Mouse (Mus musculus) heart, adult 2 months (tissue): ENCODE measurements around the gene Fbxo7. TPM values are rescaled to one million over a fixed set of nuclear protein-coding genes. Genes with fewer than 3 reads are reported as not detected.

Experiments used
- DNase-seq, 2 experiments: peaks; one replicate each; pipeline ENCODE4 v3.0.0; 2021
- H3K27ac ChIP-seq: fragments of 200-600 bp; 2 replicates; pipeline ENCODE4 v1.8.1; 2022
- H3K27me3 ChIP-seq: fragments of 200-500 bp; 2 replicates; pipeline ENCODE4 v1.6.1; 2012; ENCODE audit warnings: mild to moderate bottlenecking, low read length, inconsistent platforms, mixed read lengths; ENCODE audit not compliant: control insufficient read depth, insufficient read depth
- H3K36me3 ChIP-seq: fragments of 200-500 bp; 2 replicates; pipeline ENCODE4 v1.6.1; 2012; ENCODE audit warnings: low read length, inconsistent platforms; ENCODE audit not compliant: control insufficient read depth, insufficient read depth
- H3K4me1 ChIP-seq: fragments of 200-500 bp; 2 replicates; pipeline ENCODE4 v1.6.1; 2011; ENCODE audit warnings: low read length; ENCODE audit not compliant: control insufficient read depth, insufficient read depth
- H3K4me3 ChIP-seq: fragments of 200-600 bp; 2 replicates; pipeline ENCODE4 v1.8.1; 2022
- H3K79me2 ChIP-seq: fragments of 200-500 bp; replicated peaks from 2 replicates; pipeline ENCODE4 v1.6.1; 2012; ENCODE audit warnings: mild to moderate bottlenecking, inconsistent platforms, low read length, moderate library complexity, mixed read lengths; ENCODE audit not compliant: control insufficient read depth, insufficient read depth
- H3K9ac ChIP-seq: fragments of 200-500 bp; 2 replicates; pipeline ENCODE4 v1.6.1; 2012; ENCODE audit warnings: low read depth, mild to moderate bottlenecking, control low read depth, inconsistent platforms, low read length, mixed read lengths
- CTCF ChIP-seq: fragments of 200-600 bp; IDR thresholded peaks from 2 replicates; pipeline ENCODE4 v1.8.1; 2022; ENCODE audit warnings: antibody characterized with exemption, mild to moderate bottlenecking, moderate library complexity
- EP300 ChIP-seq: fragments of 200-500 bp; IDR thresholded peaks from 2 replicates; pipeline ENCODE4 v1.6.1; 2011; ENCODE audit warnings: low read depth, low read length, control low read depth; ENCODE audit not compliant: insufficient read depth
- POLR2A ChIP-seq: fragments of 200-500 bp; IDR thresholded peaks from 2 replicates; pipeline ENCODE4 v1.6.1; 2011; ENCODE audit warnings: mild to moderate bottlenecking, low read depth, low read length, control low read depth; ENCODE audit not compliant: insufficient read depth
- WGBS: fragments of 180-500 bp; shearing (Covaris S2); methylation state at CpG from one replicate; pipeline ENCODE4 v1.1.7; 2018; 5-methylcytosine and 5-hydroxymethylcytosine counted together
- intact Hi-C: fragments of 180-260 bp; cut with DNase I; formaldehyde crosslinking; loops from one replicate; pipeline ENCODE4 v1.15.1; 2025
- polyA plus RNA-seq: library from polyadenylated mRNA; depleted of rRNA; stranded (reverse); fragments of >200 nt; gene quantifications from 2 replicates; pipeline ENCODE4 v1.2.3, GENCODE M21; 2012
- total RNA-seq, 2 experiments: library from RNA; stranded (reverse); gene quantifications; 2 replicates each; pipeline ENCODE4 v1.2.3; 2021

Fbxo7 gene
- total and polyA plus RNA-seq, 3 experiments = 13.2 to 16.7 (median 16.2) TPM

- DNase-seq = no peak
- Histone ChIP-seq H3K36me3 (no peaks in the 10 kb centered on the region), H3K79me2 (no peaks in the 10 kb centered on the region), H3K4me3 (no peak overlapping the region), H3K9ac (no peak overlapping the region), H3K27ac (no peak overlapping the region), H3K4me1 (no peaks in the 10 kb centered on the region), H3K27me3 (no peaks in the 10 kb centered on the region)
- 44% methylated on average over 4 of the region's 4 CpGs for WGBS
- intact Hi-C loops = no loop called here
- TF ChIP-seq CTCF (no peak), POLR2A (no peak), EP300 (no peak)
Measured at GRCm38 (mm10) chr10:86074134-86074533, 52.4 kb downstream of the Fbxo7 start.

- no peaks in the 10 kb centered on the region for H3K27me3 ChIP-seq
- 70% methylated on average over 9 of the region's 9 CpGs for WGBS
- H3K4me1 ChIP-seq = no peaks in the 10 kb centered on the region
- no peak for DNase-seq
- no peak overlapping the region for H3K27ac ChIP-seq
- TF ChIP-seq POLR2A (no peak), CTCF (peak; percentile 75)
- H3K9ac ChIP-seq = no peak overlapping the region
- no peak overlapping the region for H3K4me3 ChIP-seq
- H3K36me3 ChIP-seq = no peaks in the 10 kb centered on the region
- H3K79me2 ChIP-seq = no peaks in the 10 kb centered on the region
- intact Hi-C loops = loop anchor here (1.0 to 5.0 kb wide), 2 partner anchors 62 to 221 kb away; no protein-coding TSS in a partner anchor
Measured at GRCm38 (mm10) chr10:86074971-86075711, 53.4 kb downstream of the Fbxo7 start.

- H3K79me2 ChIP-seq = no peaks in the 10 kb centered on the region
- H3K9ac ChIP-seq = no peak overlapping the region
- DNase-seq = no peak
- no peaks in the 10 kb centered on the region for H3K27me3 ChIP-seq
- TF ChIP-seq EP300 (no peak), CTCF (no peak), POLR2A (no peak)
- intact Hi-C loops = loop anchor here (5.0 kb wide), 1 partner anchor 60 kb away; no protein-coding TSS in a partner anchor
- 69% methylated on average over 2 of the region's 2 CpGs for WGBS
- no peak overlapping the region for H3K4me3 ChIP-seq
- no peak overlapping the region for H3K27ac ChIP-seq
- no peaks in the 10 kb centered on the region for H3K4me1 ChIP-seq
- no peaks in the 10 kb centered on the region for H3K36me3 ChIP-seq
Measured at GRCm38 (mm10) chr10:86077272-86077671, 55.5 kb downstream of the Fbxo7 start.

GRCm38 (mm10) chr10:86078761-86079160 lies 57.0 kb downstream of the Fbxo7 start:
- no peak overlapping the region for H3K27ac ChIP-seq
- no peaks in the 10 kb centered on the region for H3K27me3 ChIP-seq
- DNase-seq = no peak
- H3K36me3 ChIP-seq = no peaks in the 10 kb centered on the region
- no peak overlapping the region for H3K4me3 ChIP-seq
- no peaks in the 10 kb centered on the region for H3K4me1 ChIP-seq
- WGBS = 88% methylated on average over 2 of the region's 2 CpGs
- TF ChIP-seq POLR2A (no peak), CTCF (no peak), EP300 (no peak)
- H3K79me2 ChIP-seq = no peaks in the 10 kb centered on the region
- intact Hi-C loops = loop anchor here (5.0 kb wide), 1 partner anchor 59 kb away; no protein-coding TSS in a partner anchor
- no peak overlapping the region for H3K9ac ChIP-seq

GRCm38 (mm10) chr10:86079921-86080320 lies 58.1 kb downstream of the Fbxo7 start:
- TF ChIP-seq CTCF (no peak), EP300 (no peak), POLR2A (no peak)
- WGBS = 80% methylated on average over 9 of the region's 9 CpGs
- Histone ChIP-seq H3K27me3 (no peaks in the 10 kb centered on the region), H3K4me1 (no peaks in the 10 kb centered on the region), H3K4me3 (no peak overlapping the region), H3K79me2 (no peaks in the 10 kb centered on the region), H3K36me3 (no peaks in the 10 kb centered on the region), H3K27ac (no peak overlapping the region), H3K9ac (no peak overlapping the region)
- intact Hi-C loops = loop anchor here (5.0 kb wide), 1 partner anchor 57 kb away; no protein-coding TSS in a partner anchor
- DNase-seq = no peak

- H3K27ac ChIP-seq = no peak overlapping the region
- 56% methylated on average over 10 of the region's 10 CpGs for WGBS
- H3K4me3 ChIP-seq = no peak overlapping the region
- H3K27me3 ChIP-seq = no peaks in the 10 kb centered on the region
- no peak for DNase-seq
- no peaks in the 10 kb centered on the region for H3K79me2 ChIP-seq
- H3K36me3 ChIP-seq = no peaks in the 10 kb centered on the region
- no peak overlapping the region for H3K9ac ChIP-seq
- TF ChIP-seq CTCF (peak; percentile 62), EP300 (no peak)
- intact Hi-C loops = no loop called here
- peaks cover 2% of the 10 kb centered on the region; the same call in 1 of the 2 replicates for H3K4me1 ChIP-seq
Measured at GRCm38 (mm10) chr10:86091919-86092318, 70.1 kb downstream of the Fbxo7 start.
